Mouse (Mus musculus): ENCODE measurements at regions not wholly inside any gene's neighbourhood (a gene's known extent, or its start where the extent isn't known, plus 50 kb on each side); places are given as distances from the start of the nearest gene placed in this dataset.

GRCm38 (mm10) chr10:8037986-8038631 lies 82.1 kb upstream of the Tab2 start:
- TF ChIP-seq CTCF (IDR thresholded peaks at IDR 0.05; ENCODE audit: extremely low read depth, insufficient read depth, insufficient read length, insufficient replicate concordance) (no peak), POLR2A (IDR thresholded peaks at IDR 0.05; ENCODE audit: low read depth, low read length) (no peak)
